Mouse (Mus musculus) right cerebral cortex, postnatal 10 days (tissue): ENCODE measurements at regions not wholly inside any gene's neighbourhood (a gene's known extent, or its start where the extent isn't known, plus 50 kb on each side); places are given as distances from the start of the nearest gene placed in this dataset.

ENCODE experiments used
- DNase-seq, 2 experiments: peaks; one replicate each; pipeline ENCODE4 v3.0.0; 2021; ENCODE audit warnings: low spot score in 2 of 2

DNA sequence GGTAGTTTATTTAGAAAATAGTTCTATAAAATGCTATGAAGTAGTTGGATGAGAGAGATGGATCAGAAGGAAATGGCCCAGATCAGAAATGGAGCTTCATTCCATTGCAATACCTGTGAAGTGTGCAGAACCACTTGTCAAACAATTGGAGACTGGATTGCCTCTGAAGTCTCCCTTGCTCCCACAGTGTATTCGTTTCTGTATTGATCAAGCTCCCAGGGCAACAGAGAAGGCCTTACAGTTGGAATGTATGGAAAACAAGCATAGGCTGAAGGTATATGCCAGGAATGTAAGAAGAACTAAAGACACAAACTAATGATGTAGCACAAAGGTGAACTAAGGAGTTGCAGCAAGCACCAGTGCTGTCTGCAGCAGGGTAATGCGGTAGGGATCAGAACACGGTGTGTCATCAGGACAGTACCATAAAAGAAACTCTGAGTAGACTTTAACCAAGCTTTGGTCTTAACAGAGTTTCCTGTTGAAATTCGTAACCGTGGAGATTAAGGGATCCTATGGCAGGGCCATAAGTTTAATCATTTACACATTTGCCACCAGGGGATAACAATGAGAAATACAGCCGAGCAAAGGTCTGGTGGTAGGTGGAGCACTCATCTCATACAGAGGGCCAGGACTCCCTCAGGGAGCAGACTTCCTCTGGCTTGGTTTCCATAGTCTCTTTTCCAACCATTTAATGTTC, 732.9 kb upstream of the 2610301B20Rik start:
- DNase-seq, result no peak

DNA sequence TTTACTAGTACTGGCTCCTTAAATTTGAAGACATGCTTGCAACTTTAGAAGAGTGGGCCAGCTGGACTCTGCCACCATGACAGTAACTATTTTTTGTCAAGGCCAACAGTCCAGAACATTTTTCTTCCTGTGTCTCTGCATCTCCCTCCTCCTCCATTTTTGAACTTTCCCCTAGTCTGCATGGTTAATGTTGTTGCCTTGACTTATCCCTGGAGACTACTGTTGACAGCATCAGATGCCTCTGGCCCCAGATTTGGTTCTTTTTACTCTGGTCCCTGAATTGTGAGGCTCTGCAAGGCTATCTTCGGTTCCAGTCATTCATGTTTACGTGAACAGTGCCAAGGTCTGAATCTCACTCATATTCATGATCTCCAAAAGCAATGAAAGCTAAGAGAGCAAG, 724.4 kb upstream of the 2610301B20Rik start:
- DNase-seq, result no peak

- DNase-seq, result peak in 1 of 2 experiments; percentile 37
Observed at GRCm38 (mm10) chr4:10150501-10150900, 723.8 kb upstream of the 2610301B20Rik start.

DNA sequence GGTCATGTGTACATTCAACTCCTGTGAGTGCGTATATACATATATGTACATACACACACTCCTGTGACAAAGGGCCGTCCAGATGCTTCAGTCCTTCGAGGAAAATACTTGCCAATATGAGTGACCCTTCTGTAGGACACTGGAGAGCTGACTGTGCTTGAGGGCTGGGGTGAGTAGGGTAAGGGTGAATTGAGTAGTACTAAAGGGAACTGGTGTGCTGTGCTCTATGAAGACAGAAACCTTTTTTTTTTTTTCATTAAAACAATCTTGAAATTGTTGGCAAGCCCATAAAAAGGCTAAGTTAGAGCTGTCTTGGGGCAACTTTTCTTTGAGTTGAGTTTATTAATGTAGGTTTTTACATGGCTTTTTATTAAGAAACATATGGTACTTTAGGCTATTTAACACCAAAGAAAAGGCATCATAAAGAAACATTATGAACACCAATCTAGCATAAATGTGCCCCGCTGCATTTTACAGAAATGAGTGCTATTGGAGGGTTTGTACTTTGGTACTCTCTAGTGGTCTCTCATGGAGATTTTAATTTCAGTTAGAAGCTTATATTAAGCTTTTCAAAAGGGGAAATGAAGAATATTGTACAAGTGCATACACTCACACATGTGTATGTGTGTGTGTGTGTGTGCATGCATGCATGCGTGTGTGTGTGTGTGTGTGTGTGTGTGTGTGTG, 718.5 kb upstream of the 2610301B20Rik start:
- DNase-seq, result no peak

GRCm38 (mm10) chr4:10189896-10190295, 684.4 kb upstream of the 2610301B20Rik start:
- DNase-seq, result no peak

DNA sequence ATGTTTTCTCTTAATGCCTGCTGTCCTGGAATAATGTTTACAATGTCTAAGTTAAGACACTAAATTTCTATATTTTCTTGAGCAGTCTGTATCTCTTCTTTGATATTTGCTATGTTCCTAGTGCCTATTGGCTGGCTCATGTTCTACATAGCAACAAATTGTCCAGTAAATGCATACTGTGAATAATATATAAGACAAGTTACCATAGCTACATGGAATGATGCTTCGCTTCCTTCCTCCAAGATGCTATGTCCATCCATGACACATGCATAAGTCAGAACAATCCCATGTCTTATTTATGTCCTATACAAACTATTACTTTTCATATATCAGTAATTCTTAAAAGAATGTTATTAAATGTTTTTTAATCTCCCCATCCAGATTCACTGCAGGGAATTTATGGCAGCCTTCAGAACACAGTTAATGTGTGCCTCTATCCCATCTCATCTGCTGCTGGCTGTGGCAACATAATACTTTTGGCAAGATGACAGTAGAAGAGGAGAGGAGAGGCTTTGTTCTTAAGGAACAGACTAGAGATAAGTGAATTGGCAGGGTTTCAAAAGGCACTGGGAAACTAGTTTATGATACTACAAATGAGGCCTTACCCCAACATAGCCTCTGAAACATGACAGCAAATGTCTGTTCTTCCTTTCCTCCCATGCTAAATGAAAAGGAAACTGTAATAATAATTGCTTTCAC, 676.9 kb upstream of the 2610301B20Rik start:
- DNase-seq, result no peak

- DNase-seq, result no peak
Observed at GRCm38 (mm10) chr4:10201835-10202234, 672.5 kb upstream of the 2610301B20Rik start.

DNA sequence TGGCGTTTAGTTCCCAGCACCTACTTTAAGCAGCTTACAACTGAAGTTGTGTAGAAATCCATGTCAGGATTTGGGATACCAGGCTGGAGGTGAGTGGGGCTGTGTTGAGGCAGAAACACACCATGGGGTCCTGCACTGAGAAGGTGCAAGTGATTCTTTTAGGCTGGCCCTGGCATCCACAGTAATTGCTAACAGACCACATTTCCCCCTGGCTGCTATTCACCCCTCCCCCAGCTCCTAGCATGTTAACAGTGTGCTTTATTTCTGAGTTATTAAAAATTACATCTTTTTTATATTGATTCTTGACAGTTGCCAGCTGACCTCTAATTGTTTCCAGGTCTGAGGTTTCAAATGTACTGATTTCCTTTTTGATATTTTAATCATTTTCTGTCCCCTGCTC, 670.1 kb upstream of the 2610301B20Rik start:
- DNase-seq, result no peak

- no peak for DNase-seq
Observed at GRCm38 (mm10) chr4:10209324-10209923, 664.9 kb upstream of the 2610301B20Rik start.

DNA sequence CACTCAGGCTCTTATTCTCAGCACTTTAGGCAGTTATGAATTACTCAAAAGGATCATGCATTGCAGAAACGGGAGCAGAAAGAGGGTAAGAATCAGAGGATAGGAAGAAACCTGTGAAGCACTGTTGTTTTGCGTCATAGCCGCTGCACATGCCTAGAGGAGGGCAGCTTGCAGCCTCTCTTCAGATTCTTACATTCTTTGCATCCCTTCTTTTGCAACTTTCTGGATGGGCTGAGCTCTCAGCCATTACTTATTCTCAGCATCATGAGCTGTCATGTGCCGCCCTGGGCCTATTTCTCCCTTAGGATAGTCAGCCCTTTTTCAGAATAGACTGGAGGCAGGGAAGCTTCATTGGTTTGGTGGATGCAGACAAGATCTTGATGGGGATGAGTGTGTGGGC, 663.0 kb upstream of the 2610301B20Rik start:
- DNase-seq, result no peak

- DNase-seq, result no peak
Observed at GRCm38 (mm10) chr4:10235324-10235723, 639.0 kb upstream of the 2610301B20Rik start.

DNA sequence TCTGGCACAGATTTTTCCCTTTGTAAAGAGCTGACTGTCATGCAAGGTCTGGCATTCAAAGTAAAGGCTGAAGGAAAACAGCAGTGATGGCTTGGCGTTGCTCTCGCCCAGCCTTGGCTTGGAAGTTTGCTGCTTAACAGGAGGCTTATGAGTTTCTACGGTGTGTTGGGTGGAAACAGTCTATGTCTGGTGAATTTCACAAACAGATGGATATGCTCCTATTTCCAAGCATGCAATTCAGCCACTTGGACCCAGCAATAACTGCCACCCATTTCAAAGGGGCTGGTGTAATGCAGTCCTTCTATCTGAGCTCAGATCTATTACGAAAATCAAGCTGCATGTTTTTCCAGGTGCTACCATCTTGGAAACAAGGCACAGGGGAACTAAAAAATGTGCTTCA, 632.2 kb upstream of the 2610301B20Rik start:
- DNase-seq, result no peak

DNA sequence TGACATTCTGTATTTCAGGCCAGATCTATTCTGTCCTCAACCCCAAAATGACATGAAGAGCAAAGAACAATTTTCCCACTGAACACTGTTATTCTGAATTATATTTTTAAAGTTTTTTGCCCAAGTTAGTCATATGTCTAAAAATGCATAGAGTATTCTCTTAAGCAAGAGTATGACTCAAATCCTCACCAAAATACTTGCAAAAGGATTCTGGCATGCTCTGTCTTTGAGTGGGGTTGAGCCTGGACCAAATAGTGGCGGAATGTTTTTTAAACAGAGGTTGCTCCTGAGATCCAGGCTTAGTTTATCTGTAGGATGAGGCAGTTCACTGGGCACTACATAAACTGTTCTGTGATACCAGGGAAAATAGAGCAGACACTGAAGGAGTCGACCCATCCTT, 631.4 kb upstream of the 2610301B20Rik start:
- no peak for DNase-seq

- DNase-seq, result no peak
Observed at GRCm38 (mm10) chr4:10254029-10254690, 620.1 kb upstream of the 2610301B20Rik start.

GRCm38 (mm10) chr4:10257537-10257936, 616.8 kb upstream of the 2610301B20Rik start:
- DNase-seq, result no peak

DNA sequence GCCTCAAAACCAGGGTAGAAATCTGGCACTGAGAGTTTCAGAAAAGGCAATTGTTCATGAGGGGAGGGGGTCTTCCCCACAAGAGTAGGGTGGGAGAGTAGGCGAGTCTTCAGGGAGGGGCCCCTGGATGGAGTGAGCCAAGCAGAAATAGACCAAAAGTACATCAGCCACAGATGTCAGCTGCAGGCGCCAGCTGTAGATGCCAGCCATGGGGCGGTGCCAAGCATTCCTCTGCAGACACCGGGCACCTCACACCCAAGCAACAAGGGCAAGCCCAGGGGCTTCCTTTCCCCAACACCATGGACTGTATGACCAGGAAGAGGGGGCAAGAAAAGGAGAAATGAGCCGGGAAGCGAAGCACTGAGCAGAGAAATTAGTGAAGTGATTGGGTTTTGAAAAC, 613.9 kb upstream of the 2610301B20Rik start:
- no peak for DNase-seq

- DNase-seq, result no peak
Observed at GRCm38 (mm10) chr4:10265942-10266341, 608.4 kb upstream of the 2610301B20Rik start.

DNA sequence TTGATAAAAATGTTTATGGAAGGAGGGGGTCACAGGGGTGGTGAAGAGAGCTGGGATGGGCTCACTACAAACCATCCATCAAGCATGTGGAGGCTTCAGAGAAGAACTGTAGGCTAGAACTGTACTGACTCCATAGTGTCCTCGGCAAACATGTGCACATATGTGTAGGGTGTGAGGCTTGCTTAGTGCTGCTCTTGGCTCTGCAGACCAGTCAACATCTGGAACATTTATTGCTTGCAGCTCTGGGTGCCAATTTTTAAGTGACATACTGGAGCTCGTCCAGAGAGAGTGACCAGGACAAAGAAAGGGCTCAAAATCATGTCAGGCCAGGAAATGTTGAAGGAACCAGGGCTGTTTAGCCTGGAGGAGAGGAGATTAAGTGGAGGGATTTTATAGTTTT, 588.7 kb upstream of the 2610301B20Rik start:
- no peak for DNase-seq

GRCm38 (mm10) chr4:10290326-10290725, 584.0 kb upstream of the 2610301B20Rik start:
- DNase-seq, result no peak

GRCm38 (mm10) chr4:10295012-10295530, 579.2 kb upstream of the 2610301B20Rik start:
- DNase-seq, result no peak

GRCm38 (mm10) chr4:10296220-10296619, 578.1 kb upstream of the 2610301B20Rik start:
- DNase-seq, result no peak

GRCm38 (mm10) chr4:10311886-10312285, 562.4 kb upstream of the 2610301B20Rik start:
- no peak for DNase-seq
